Mouse (Mus musculus): ENCODE measurements around the gene Pbx4. TPM values are rescaled to one million over a fixed set of nuclear protein-coding genes. Genes with fewer than 3 reads are reported as not detected.

Gene Pbx4
- polyA plus RNA-seq (2015; fragmentation: Nextera tagmentation; extraction: Ambion mirVana), result 52.6 and 61.2 TPM in 2 replicates

DNA sequence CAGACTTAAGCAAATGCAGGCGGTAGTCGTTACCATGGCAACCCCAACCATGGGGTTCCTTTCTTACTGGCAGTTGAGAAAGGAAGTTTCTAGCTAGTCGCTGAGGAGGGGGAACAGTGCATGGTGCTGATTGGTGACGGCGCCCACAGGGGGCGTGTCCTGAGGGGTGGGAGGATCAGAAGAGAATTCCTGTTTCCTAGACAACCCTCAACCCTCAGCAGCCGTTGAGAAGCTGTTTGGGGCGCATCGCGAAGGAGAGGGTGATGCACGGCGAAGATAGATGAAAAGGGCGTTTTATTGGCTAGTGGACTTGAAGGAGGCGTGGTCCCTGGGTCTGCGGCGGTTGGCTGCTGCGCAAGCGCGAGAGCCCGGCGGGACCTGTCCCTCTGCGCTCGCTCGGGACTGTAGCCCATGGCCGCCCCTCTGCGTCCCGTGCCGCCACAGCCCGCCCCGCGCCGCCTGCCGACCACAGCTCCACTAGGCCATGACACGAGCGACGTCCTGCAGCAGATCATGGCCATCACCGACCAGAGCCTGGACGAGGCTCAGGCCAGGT is at the start of gene Pbx4:
Gene Pbx4 (plus strand): TSS at position 194 of the 556 bp plus-strand sequence.
- Histone ChIP-seq H3K36me3 (peaks cover 19% of the 10 kb centered on the region), H3K9me3 (replicated peaks) (no peaks in the 10 kb centered on the region), H3K27ac (replicated peaks) (peak within 1 kb of the TSS; percentile 90), H3K4me2 (peak within 1 kb of the TSS; percentile 89), H3K9ac (replicated peaks) (peak within 1 kb of the TSS; percentile 85), H3K27me3 (replicated peaks) (no peaks in the 10 kb centered on the region), H3K4me3 (replicated peaks) (peak within 1 kb of the TSS; percentile 78), H3K4me1 (peaks cover 28% of the 10 kb centered on the region)
- peak; percentile 97 for ATAC-seq (ENCODE audit: low FRiP score)
- under 1% methylated on average over 36 of the region's 38 CpGs for WGBS

DNA sequence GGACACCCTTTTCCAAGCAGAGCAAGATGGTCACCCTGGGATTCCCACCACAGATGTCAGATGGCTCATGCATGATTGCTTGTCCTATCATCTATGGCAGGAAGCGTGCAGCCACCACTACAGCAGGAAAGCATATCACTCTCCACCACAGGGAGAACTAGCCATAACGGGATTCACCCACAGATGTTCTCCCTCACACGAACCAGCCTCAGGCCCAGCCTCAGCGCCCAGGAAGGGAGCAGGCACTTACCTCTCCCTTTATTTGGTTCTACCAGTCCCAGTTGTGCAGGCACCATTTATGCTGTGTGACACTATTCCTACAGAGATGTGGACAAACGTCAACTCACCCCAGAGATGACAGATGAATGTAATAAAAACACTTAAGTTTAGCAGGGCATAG is 43.2 kb upstream of the Pbx4 start:
- WGBS, result 92% methylated on average over 5 of the region's 5 CpGs

DNA sequence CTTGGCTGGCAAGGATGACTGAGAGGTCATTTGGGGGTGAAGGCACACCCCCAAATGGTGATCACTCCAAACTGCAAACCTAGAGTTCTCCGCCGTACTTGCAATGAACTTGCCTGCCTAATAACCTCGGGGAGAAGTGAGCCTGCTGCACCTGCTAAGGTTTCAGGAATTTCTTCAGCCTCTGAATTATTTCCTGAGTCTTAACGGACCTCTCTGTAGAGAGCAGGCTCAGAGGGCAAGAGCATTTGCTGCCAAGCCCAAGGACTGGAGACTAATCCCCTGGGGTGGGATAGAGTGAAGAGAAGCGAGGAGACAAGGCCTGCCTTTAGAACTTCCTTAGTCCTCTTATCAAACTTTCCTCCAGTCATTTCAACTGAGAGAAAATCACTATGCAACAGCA is 42.6 kb upstream of the Pbx4 start:
- 84% methylated on average over 5 of the region's 5 CpGs for WGBS
- H3K27ac ChIP-seq (replicated peaks), result no peak overlapping the region
- no peak overlapping the region; the same call in 1 of the 2 replicates for H3K4me2 ChIP-seq

More for the DNA sequence above, 43.2 kb upstream of the Pbx4 start:
- Histone ChIP-seq H3K4me3 (replicated peaks) (no peak overlapping the region), H3K4me2 (no peak overlapping the region), H3K27ac (replicated peaks) (no peak overlapping the region), H3K4me1 (peaks cover 35% of the 10 kb centered on the region), H3K9ac (replicated peaks) (no peak overlapping the region), H3K9me3 (replicated peaks) (no peaks in the 10 kb centered on the region), H3K36me3 (peaks cover 12% of the 10 kb centered on the region), H3K27me3 (replicated peaks) (no peaks in the 10 kb centered on the region)
- no peak for ATAC-seq (ENCODE audit: low FRiP score)

DNA sequence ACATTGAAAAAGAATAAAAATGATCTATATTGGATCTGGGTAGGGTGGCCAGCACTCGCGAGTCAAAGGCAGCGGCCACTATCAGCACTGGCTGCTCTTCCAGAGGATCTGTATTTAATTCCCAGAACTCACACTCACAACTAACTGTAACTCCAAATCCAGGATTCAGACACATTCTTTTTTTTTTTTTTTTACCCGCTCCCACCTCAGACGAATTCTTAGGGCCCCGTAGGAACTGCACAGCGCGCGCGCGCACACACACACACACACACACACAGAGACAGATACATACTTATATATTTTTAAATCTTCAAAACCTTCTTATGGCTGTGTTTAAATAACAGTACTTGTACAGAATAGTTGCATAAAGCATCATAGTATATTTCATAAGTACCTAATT is 41.9 kb upstream of the Pbx4 start:
- Histone ChIP-seq H3K27ac (replicated peaks) (peak overlapping the region; percentile 85), H3K4me3 (replicated peaks) (peak overlapping the region; percentile 100), H3K36me3 (peaks cover 25% of the 10 kb centered on the region), H3K27me3 (replicated peaks) (no peaks in the 10 kb centered on the region), H3K4me2 (peak overlapping the region; percentile 78), H3K9me3 (replicated peaks) (no peaks in the 10 kb centered on the region), H3K9ac (replicated peaks) (peak overlapping the region; percentile 87), H3K4me1 (peaks cover 36% of the 10 kb centered on the region)
- WGBS, result 32% methylated on average over 11 of the region's 11 CpGs
- ATAC-seq (ENCODE audit: low FRiP score), result no peak; the same call in 1 of the 2 replicates

More for the DNA sequence above, 42.6 kb upstream of the Pbx4 start:
- H3K4me3 ChIP-seq (replicated peaks), result no peak overlapping the region
- H3K4me1 ChIP-seq, result peaks cover 36% of the 10 kb centered on the region
- no peak overlapping the region for H3K9ac ChIP-seq (replicated peaks)
- ATAC-seq (ENCODE audit: low FRiP score), result no peak
- no peaks in the 10 kb centered on the region for H3K9me3 ChIP-seq (replicated peaks)
- H3K36me3 ChIP-seq, result peaks cover 18% of the 10 kb centered on the region
- H3K27me3 ChIP-seq (replicated peaks), result no peaks in the 10 kb centered on the region

DNA sequence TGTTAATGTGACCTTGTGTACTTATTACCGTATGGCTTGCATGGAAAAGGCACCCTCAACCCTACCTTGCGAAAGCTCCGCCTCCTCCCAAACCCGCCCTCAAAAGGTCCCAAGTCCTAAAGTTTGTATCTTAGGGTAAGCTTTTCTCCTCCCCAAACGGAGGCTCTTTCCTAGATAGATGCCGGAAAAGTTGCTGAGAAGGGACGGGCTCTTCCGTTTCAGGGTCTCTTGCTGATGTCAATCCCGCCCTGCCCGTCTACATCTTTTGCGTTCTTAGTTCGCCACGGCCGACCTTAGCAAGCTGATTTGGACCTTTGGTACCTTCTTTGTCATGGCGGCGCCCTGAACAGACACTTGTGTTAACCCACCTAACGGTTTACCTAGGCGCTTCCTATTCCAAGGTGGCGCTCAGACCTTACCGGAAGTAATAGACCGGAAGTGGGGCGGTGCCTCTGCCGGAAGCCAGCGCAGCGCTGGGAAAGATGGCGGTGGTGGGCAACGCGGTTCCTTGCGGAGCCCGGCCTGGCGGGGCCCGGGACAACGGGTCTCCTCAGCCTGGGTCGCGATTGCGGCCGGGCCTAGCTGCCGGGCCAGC is 41.4 kb upstream of the Pbx4 start, which contains the start of the genes Atp13a1 and Zfp866:
Gene Atp13a1 (plus strand): TSS at position 391 of the 595 bp plus-strand sequence.
Gene Zfp866 (minus strand): TSS at position 406 of the 595 bp plus-strand sequence.
- H3K9me3 ChIP-seq (replicated peaks), result no peaks in the 10 kb centered on the region
- peak within 1 kb of the TSS; percentile 87 for H3K9ac ChIP-seq (replicated peaks)
- peak within 1 kb of the TSS; percentile 85 for H3K27ac ChIP-seq (replicated peaks)
- peak; percentile 96 for ATAC-seq (ENCODE audit: low FRiP score)
- H3K4me3 ChIP-seq (replicated peaks), result peak within 1 kb of the TSS; percentile 100
- H3K27me3 ChIP-seq (replicated peaks), result no peaks in the 10 kb centered on the region
- H3K4me1 ChIP-seq, result peaks cover 36% of the 10 kb centered on the region
- H3K36me3 ChIP-seq, result peaks cover 30% of the 10 kb centered on the region
- H3K4me2 ChIP-seq, result peak within 1 kb of the TSS; percentile 78
- WGBS, result under 1% methylated on average over 38 of the region's 38 CpGs

DNA sequence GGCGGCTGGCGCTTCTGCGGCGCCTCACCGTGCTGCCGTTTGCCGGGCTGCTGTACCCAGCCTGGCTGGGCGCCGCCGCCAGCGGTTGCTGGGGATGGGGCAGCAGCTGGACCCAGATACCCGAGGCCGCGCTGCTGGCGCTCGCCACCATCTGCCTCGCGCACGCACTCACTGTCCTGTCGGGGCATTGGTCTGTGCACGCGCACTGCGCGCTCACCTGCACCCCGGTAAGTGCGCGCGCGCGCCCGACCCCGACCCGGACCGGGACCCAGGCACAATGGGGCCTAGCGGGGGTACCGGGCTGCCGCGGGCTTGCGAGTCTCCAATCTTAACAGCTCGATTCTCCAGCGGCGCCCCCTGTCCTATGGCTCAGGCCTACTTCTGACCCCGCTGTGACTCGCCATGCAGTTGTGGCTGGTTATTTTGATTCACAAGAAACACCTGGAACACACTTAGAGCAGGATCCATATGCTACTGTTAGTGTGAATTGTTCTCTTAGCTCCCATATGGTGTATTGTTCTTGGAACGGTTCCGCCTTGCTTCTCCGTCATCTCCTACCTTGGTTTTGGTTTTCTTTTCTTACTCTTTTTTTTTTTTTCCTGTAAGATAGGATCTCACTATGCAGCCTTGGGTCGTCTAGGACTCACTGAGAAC is 40.7 kb upstream of the Pbx4 start:
- H3K4me1 ChIP-seq, result peaks cover 36% of the 10 kb centered on the region
- H3K36me3 ChIP-seq, result peaks cover 36% of the 10 kb centered on the region
- H3K4me3 ChIP-seq (replicated peaks), result peak overlapping the region; percentile 100
- peak; percentile 73 for ATAC-seq (ENCODE audit: low FRiP score)
- peak overlapping the region; percentile 87 for H3K9ac ChIP-seq (replicated peaks)
- no peaks in the 10 kb centered on the region for H3K9me3 ChIP-seq (replicated peaks)
- peak overlapping the region; percentile 85 for H3K27ac ChIP-seq (replicated peaks)
- H3K27me3 ChIP-seq (replicated peaks), result no peaks in the 10 kb centered on the region
- whole genome bisulfite sequencing, result under 1% methylated on average over 46 of the region's 48 CpGs
- H3K4me2 ChIP-seq, result peak overlapping the region; percentile 78

DNA sequence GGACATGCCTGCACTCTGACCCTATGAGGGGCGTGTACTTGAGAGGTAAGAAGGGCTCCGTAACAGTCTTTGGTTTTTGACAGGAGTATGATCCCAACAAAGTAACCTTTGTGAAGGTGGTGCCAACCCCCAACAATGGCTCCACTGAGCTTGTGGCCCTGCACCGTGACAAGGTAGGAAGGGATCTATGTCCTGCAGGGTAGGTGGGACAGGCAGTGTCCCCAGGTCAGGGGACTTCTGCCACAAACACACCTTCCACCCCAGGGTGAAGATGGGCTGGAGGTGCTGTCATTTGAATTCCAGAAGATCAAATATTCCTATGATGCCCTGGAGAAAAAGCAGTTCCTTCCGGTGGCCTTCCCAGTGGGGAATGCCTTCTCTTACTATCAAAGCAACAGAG is 38.6 kb upstream of the Pbx4 start:
- H3K4me2 ChIP-seq, result no peak overlapping the region
- H3K4me1 ChIP-seq, result peaks cover 36% of the 10 kb centered on the region
- H3K9me3 ChIP-seq (replicated peaks), result no peaks in the 10 kb centered on the region
- H3K27ac ChIP-seq (replicated peaks), result no peak overlapping the region
- H3K36me3 ChIP-seq, result peaks cover 58% of the 10 kb centered on the region
- ATAC-seq (ENCODE audit: low FRiP score), result no peak
- no peak overlapping the region for H3K4me3 ChIP-seq (replicated peaks)
- no peaks in the 10 kb centered on the region for H3K27me3 ChIP-seq (replicated peaks)
- 94% methylated on average over 4 of the region's 4 CpGs for WGBS
- H3K9ac ChIP-seq (replicated peaks), result no peak overlapping the region

DNA sequence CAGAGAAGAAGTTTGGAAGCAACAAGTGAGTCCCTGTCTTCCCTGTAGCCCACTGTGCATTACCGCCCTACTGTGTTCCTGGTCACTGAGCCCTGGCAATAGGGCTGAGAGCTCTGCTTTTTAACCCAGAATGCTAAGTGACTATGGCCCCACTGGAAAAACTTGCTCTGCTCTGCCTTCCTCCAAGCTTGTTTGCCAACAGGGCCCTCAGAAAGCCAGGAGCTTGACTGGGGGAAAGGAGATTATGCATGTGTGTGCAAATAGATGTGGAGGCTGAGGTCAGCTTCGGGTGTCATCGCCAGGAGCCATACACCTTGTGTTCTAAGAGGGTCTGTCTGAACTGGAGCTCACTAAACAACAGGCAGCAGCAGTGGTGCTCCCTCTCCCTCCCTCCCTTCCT is 38.2 kb upstream of the Pbx4 start:
- Histone ChIP-seq H3K4me3 (replicated peaks) (no peak overlapping the region), H3K36me3 (peaks cover 62% of the 10 kb centered on the region), H3K4me1 (peaks cover 36% of the 10 kb centered on the region), H3K4me2 (no peak overlapping the region), H3K9ac (replicated peaks) (no peak overlapping the region), H3K9me3 (replicated peaks) (no peaks in the 10 kb centered on the region), H3K27me3 (replicated peaks) (no peaks in the 10 kb centered on the region), H3K27ac (replicated peaks) (no peak overlapping the region)
- 97% methylated on average over 3 of the region's 3 CpGs for WGBS
- no peak for ATAC-seq (ENCODE audit: low FRiP score)

DNA sequence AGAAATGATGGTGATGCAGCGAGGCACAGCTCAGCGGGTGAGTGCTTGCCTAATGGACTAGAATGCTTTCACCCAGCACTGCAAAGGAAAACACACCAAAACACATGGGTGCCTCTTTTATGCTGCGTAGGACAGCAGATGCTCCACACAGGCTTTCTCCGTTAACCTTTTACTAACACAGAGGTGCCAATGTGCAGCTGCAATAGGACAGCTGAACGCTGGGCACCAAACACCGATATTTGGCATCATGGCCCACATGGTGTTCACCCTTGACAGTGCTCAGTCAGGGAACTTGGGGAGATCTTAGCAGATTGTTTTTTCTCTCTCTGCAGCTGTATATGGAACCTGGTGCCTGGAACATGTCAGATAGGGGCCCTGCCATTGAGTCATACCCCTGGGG is 37.4 kb upstream of the Pbx4 start:
- Histone ChIP-seq H3K4me1 (peaks cover 32% of the 10 kb centered on the region), H3K27me3 (replicated peaks) (no peaks in the 10 kb centered on the region), H3K4me3 (replicated peaks) (no peak overlapping the region), H3K4me2 (no peak overlapping the region), H3K36me3 (peaks cover 70% of the 10 kb centered on the region), H3K9me3 (replicated peaks) (no peaks in the 10 kb centered on the region), H3K9ac (replicated peaks) (no peak overlapping the region), H3K27ac (replicated peaks) (no peak overlapping the region)
- WGBS, result 95% methylated on average over 6 of the region's 6 CpGs
- no peak for ATAC-seq (ENCODE audit: low FRiP score)

DNA sequence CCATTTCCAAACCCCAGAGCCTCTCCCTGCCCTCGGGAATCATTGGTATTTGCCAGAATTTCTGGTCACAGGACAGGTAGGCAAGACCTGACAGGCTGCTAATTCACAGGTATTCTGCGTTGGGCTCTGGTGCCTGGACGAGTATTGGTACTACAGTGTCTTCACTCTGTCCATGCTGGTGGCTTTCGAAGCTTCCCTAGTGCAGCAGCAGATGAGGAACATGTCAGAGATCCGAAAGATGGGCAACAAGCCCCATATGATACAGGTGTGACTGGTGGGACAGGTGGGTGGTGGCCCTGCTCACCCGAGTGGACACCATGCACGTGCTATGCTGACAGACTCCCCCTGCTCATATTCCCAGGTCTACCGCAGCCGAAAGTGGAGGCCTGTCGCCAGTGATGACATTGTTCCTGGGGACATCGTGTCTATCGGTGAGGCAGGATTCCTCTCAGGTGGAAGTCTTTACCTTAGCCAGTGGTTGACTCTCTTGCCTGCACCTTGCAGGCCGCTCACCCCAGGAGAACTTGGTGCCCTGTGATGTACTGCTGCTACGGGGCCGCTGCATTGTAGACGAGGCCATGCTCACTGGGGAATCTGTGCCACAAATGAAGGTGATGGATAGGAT is 35.5 kb upstream of the Pbx4 start:
- Histone ChIP-seq H3K9me3 (replicated peaks) (no peaks in the 10 kb centered on the region), H3K4me2 (no peak overlapping the region), H3K4me1 (peaks cover 23% of the 10 kb centered on the region), H3K4me3 (replicated peaks) (no peak overlapping the region), H3K9ac (replicated peaks) (no peak overlapping the region), H3K27me3 (replicated peaks) (no peaks in the 10 kb centered on the region), H3K27ac (replicated peaks) (no peak overlapping the region), H3K36me3 (peaks cover 88% of the 10 kb centered on the region)
- 98% methylated on average over 16 of the region's 16 CpGs for WGBS
- no peak for ATAC-seq (ENCODE audit: low FRiP score)

DNA sequence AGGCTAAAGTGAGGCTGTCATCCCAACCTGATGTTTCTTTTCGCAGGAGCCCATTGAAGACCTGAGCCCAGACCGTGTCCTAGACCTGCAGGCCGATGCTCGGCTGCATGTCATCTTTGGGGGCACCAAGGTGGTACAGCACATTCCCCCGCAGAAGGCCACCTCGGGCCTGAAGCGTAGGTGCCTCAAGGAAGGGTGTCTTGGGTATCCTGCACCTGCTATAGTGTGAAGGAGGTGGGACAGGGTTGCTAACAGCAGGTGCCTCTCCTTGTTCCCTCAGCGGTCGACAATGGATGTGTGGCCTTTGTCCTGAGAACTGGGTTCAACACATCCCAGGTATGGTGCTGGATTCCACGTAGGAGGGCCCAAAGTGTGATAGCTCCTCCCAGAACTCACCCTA is 34.6 kb upstream of the Pbx4 start:
- no peak overlapping the region for H3K4me3 ChIP-seq (replicated peaks)
- no peak overlapping the region for H3K9ac ChIP-seq (replicated peaks)
- peaks cover 96% of the 10 kb centered on the region for H3K36me3 ChIP-seq
- peaks cover 15% of the 10 kb centered on the region for H3K4me1 ChIP-seq
- ATAC-seq (ENCODE audit: low FRiP score), result no peak
- H3K27me3 ChIP-seq (replicated peaks), result no peaks in the 10 kb centered on the region
- no peaks in the 10 kb centered on the region for H3K9me3 ChIP-seq (replicated peaks)
- WGBS, result 97% methylated on average over 10 of the region's 10 CpGs
- no peak overlapping the region for H3K4me2 ChIP-seq
- H3K27ac ChIP-seq (replicated peaks), result no peak overlapping the region

Measured in neural tube, embryonic 15.5 days (tissue).